Mouse (Mus musculus) liver, embryonic 15.5 days (tissue): ENCODE results near the gene Macf1. TPM values are rescaled to one million over a fixed set of nuclear protein-coding genes. Genes with fewer than 3 reads are reported as not detected.
"Not testable (repeated sequence)": the region's sequence is repeated elsewhere in the genome, so short reads cannot be mapped to it uniquely, and the experiment has no call there.

Experiments
- ATAC-seq: fragments of 200-750 bp; cut with Nextera tagmentation; 2 replicates; pipeline ENCODE4 v1.8.0; 2017; ENCODE audit warnings: moderate number of reproducible peaks, mild to moderate bottlenecking, moderate library complexity; ENCODE audit not compliant: insufficient read depth
- H3K27ac ChIP-seq: fragments of 300-500 bp; sonication (generic); replicated peaks from 2 replicates; pipeline ENCODE4 v1.5.1; 2015; ENCODE audit warnings: mild to moderate bottlenecking, inconsistent platforms
- H3K27me3 ChIP-seq: fragments of 300-500 bp; sonication (generic); 2 replicates; pipeline ENCODE4 v1.6.1; 2015; ENCODE audit warnings: mild to moderate bottlenecking, inconsistent platforms
- H3K36me3 ChIP-seq: fragments of 300-500 bp; sonication (generic); replicated peaks from 2 replicates; pipeline ENCODE4 v1.6.1; 2015; ENCODE audit warnings: moderate library complexity, mild to moderate bottlenecking, inconsistent platforms
- H3K4me1 ChIP-seq: fragments of 300-500 bp; sonication (generic); replicated peaks from 2 replicates; pipeline ENCODE4 v1.6.1; 2015; ENCODE audit warnings: inconsistent platforms
- H3K4me2 ChIP-seq: fragments of 300-500 bp; sonication (generic); 2 replicates; pipeline ENCODE4 v1.6.1; 2015; ENCODE audit warnings: moderate library complexity, mild to moderate bottlenecking, inconsistent platforms
- H3K4me3 ChIP-seq: fragments of 300-500 bp; sonication (generic); replicated peaks from 2 replicates; pipeline ENCODE4 v1.5.1; 2015; ENCODE audit warnings: mild to moderate bottlenecking, inconsistent platforms
- H3K9ac ChIP-seq: fragments of 300-500 bp; sonication (generic); 2 replicates; pipeline ENCODE4 v1.6.1; 2015; ENCODE audit warnings: moderate library complexity, mild to moderate bottlenecking, inconsistent platforms
- H3K9me3 ChIP-seq: fragments of 300-500 bp; sonication (generic); replicated peaks from 2 replicates; pipeline ENCODE4 v1.6.1; 2016; ENCODE audit warnings: inconsistent platforms
- whole genome bisulfite sequencing: fragments of 180-500 bp; shearing (Covaris S2); methylation state at CpG from one replicate; pipeline ENCODE4 v1.1.7; 2015; ENCODE audit warnings: mixed read lengths; ENCODE audit not compliant: insufficient replicate concordance; 5-methylcytosine and 5-hydroxymethylcytosine counted together
- polyA plus RNA-seq: library from polyadenylated mRNA; unstranded; fragments of >200 nt; fragmentation: Nextera tagmentation; extraction: Ambion mirVana; gene quantifications from 2 replicates; pipeline ENCODE4 v1.2.1, GENCODE M21; 2015

The Macf1 gene
- polyA plus RNA-seq, 1 experiment from 2014 or later: 8.4 TPM

DNA sequence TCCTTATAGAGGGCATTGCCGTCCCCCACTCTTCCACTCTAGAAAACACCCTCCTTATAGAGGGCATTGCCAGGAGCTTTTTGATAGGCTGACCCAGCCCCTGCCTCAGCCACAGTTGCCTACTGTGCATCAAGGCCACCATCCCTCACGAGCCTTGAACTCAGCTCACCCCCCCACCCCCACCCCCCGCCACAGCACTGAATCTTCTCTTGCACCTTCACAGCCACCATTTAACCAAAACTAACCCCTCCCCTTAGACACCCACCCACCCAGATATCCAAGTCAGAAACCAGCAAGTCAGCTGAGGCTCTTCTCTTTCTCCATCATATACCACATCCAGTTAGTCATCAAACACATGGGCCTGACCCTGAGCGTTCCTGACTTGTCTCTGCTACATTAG, 29.6 kb downstream of the Macf1 start:
- Histone ChIP-seq H3K27me3 (no peaks in the 10 kb centered on the region), H3K9me3 (no peaks in the 10 kb centered on the region), H3K4me1 (peaks cover 46% of the 10 kb centered on the region), H3K27ac (peak overlapping the region; percentile 38), H3K4me2 (no peak overlapping the region), H3K4me3 (no peak overlapping the region), H3K36me3 (no peaks in the 10 kb centered on the region), H3K9ac (no peak overlapping the region)
- WGBS: 57% methylated on average over 4 of the region's 4 CpGs
- ATAC-seq: no peak

DNA sequence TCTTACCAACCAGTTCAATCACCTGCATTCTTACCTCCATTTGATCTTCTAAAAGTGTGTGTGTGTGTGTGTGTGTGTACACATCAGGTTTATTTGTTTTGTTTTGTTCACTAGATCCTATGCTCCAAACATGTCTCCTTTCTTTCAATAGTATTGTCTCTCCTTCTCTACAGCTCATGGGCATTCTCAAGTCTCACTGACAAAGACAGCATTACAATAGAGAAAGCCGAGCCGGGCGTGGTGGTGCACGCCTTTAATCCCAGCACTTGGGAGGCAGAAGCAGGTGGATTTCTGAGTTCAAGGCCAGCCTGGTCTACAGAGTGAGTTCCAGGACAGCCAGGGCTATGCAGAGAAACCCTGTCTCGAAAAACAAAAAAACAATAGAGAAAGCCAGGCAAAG, 30.7 kb downstream of the Macf1 start:
- not testable (repeated sequence) for H3K27me3 ChIP-seq, H3K4me3 ChIP-seq, H3K9me3 ChIP-seq, ATAC-seq, H3K9ac ChIP-seq, H3K4me2 ChIP-seq, H3K27ac ChIP-seq, H3K36me3 ChIP-seq
- WGBS: 57% methylated on average over 5 of the region's 5 CpGs
- H3K4me1 ChIP-seq: peaks cover 38% of the 10 kb centered on the region

DNA sequence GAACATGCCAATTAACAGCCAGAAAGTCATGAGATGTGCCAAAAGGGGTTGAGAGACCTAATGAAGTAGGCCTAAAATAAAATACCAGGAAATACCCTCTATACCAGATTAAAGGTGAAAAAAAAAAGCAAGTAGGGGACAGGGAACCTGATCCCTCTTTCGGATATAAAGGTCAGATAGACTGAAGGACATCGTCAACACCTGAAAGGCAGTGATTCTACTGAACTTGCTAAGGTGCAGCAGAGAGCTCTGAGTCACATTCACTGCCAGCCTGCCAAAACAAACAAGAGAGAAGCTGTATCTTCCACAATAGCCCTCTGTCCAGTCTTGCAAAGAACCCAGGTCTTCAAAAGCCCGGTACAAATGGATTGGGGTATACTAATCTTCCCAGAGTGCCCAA, 32.0 kb downstream of the Macf1 start:
- Histone ChIP-seq H3K9ac (no peak overlapping the region), H3K9me3 (no peaks in the 10 kb centered on the region), H3K27me3 (no peaks in the 10 kb centered on the region), H3K36me3 (no peaks in the 10 kb centered on the region), H3K27ac (no peak overlapping the region), H3K4me3 (no peak overlapping the region), H3K4me1 (peaks cover 42% of the 10 kb centered on the region), H3K4me2 (no peak overlapping the region)
- WGBS: 80% methylated on average over 3 of the region's 3 CpGs
- ATAC-seq: no peak

DNA sequence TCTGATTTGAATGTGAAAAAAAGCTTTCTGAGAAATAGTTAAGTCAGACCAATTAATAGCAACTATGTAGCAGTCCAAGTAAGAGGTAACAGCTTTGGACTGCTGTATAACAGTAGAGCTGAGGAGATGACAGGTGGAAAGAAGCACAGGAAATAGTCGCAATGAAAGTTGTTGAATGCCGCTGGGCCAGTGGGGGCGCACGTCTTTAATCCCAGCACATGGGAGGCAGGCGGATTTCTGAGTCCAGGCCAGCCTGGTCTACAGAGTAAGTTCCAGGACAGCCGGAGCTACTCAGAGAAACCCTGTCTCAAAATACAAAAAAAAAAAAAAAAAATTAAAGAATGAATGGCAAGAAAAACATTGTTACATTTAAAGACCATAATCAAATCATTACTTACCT, 35.0 kb downstream of the Macf1 start:
- peaks cover 21% of the 10 kb centered on the region for H3K4me1 ChIP-seq
- no peaks in the 10 kb centered on the region for H3K9me3 ChIP-seq
- no peaks in the 10 kb centered on the region for H3K27me3 ChIP-seq
- 80% methylated on average over 6 of the region's 6 CpGs for WGBS
- H3K9ac ChIP-seq: no peak overlapping the region
- no peak overlapping the region for H3K4me3 ChIP-seq
- ATAC-seq: no peak
- H3K27ac ChIP-seq: no peak overlapping the region
- H3K36me3 ChIP-seq: no peaks in the 10 kb centered on the region
- no peak overlapping the region for H3K4me2 ChIP-seq

DNA sequence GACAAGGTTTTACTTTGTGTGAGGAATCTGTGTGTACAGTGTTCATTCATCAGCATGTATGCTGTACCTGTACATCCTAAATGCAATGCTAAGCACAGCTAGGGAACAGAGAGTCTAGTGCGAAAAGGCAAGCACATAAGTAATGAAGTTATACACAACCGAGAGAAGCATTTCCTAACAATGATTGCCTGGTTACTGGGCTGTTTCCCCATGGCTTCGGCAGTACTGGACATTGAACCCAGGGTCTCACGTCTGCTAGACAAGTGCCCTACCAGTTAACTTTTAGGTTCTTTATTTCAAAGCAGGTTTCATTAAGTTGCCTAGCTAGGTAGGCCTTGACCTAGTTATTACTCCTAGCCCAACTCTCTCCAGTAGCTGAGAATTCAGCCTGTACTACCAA, 36.5 kb downstream of the Macf1 start:
- 70% methylated on average over 4 of the region's 4 CpGs for WGBS
- no peak for ATAC-seq
- H3K9ac ChIP-seq: no peak overlapping the region
- no peak overlapping the region for H3K4me2 ChIP-seq
- H3K36me3 ChIP-seq: no peaks in the 10 kb centered on the region
- no peak overlapping the region for H3K4me3 ChIP-seq
- no peaks in the 10 kb centered on the region for H3K27me3 ChIP-seq
- no peaks in the 10 kb centered on the region for H3K9me3 ChIP-seq
- H3K4me1 ChIP-seq: peaks cover 29% of the 10 kb centered on the region
- H3K27ac ChIP-seq: peak overlapping the region; percentile 41; the same call in 1 of the 2 replicates

DNA sequence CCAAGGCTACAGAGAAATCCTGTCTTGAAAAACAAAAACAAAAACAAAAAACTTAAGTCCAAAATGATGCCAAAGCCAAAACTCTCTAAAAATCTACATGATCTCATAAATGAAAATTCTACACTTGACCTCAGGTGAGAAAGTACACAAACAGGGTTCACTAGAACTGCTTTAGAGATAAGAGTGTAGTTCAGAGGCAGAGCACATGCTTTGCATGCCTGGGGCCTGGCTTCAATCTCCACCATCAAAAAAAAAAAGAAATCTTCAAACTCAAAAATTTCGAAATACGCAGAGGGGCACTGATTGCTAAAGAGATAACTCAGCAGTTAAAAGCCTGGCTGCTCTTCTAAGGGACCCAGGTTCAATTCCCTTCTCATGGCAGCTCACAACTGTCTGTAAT, 37.1 kb downstream of the Macf1 start:
- H3K4me3 ChIP-seq: no peak overlapping the region
- H3K9ac ChIP-seq: no peak overlapping the region
- WGBS: 48% methylated on average over 2 of the region's 2 CpGs
- no peaks in the 10 kb centered on the region for H3K36me3 ChIP-seq
- H3K4me1 ChIP-seq: peaks cover 25% of the 10 kb centered on the region; the same call in 1 of the 2 replicates
- no peaks in the 10 kb centered on the region for H3K9me3 ChIP-seq
- ATAC-seq: no peak
- peak overlapping the region; percentile 41; the same call in 1 of the 2 replicates for H3K27ac ChIP-seq
- H3K4me2 ChIP-seq: no peak overlapping the region
- no peaks in the 10 kb centered on the region for H3K27me3 ChIP-seq

DNA sequence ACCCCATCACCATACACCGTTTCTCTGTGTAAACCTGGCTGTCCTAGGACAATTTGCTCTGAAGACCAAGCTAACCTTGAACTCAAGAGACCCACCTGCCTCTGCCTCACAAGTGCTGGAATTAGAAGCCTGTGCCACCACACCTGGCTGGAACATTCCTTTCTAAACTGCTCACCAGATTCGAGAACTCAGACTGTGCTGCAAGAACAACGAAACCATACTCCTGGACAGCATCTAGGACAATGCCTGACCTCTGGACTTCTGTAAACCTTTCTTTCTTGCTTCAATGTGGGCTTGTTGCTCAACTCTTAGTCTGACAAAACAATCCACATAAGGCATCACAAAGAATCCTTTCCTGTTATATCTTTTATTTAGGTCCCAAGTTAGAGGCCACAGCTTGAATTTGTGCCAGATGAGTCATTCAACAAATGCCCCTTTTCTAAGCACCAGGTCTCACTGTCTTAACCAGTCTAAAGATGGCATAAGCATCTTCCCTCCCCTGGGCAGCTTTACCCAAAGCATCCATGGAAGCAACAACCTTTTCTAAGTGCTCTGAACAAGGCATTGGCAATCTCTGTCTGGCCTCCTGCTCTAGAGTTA, 38.8 kb downstream of the Macf1 start:
- H3K4me1 ChIP-seq: peaks cover 25% of the 10 kb centered on the region; the same call in 1 of the 2 replicates
- H3K27ac ChIP-seq: no peak overlapping the region
- no peak for ATAC-seq
- 79% methylated on average over 3 of the region's 3 CpGs for WGBS
- H3K27me3 ChIP-seq: no peaks in the 10 kb centered on the region
- no peak overlapping the region for H3K4me3 ChIP-seq
- H3K9ac ChIP-seq: no peak overlapping the region
- no peaks in the 10 kb centered on the region for H3K9me3 ChIP-seq
- no peak overlapping the region for H3K4me2 ChIP-seq
- H3K36me3 ChIP-seq: no peaks in the 10 kb centered on the region

DNA sequence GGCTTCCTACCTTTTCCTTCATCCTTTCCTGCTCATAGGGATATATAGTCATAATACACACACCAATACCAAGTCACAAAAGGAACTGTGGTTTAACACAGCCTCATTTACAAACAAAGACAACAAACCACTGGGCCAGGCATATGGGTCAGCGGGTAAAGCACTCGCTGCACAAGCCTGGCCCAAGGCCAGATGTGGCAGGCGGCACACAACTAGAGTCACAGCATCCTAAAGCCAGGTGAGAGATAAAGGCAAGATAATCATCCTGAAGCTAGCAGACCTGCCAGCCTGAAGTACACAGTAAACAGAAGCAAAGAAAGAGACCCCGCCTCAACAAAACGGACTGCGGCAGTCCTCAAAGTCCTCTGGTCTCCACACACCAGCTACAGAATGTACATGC, 40.6 kb downstream of the Macf1 start:
- H3K4me1 ChIP-seq: peaks cover 25% of the 10 kb centered on the region; the same call in 1 of the 2 replicates
- no peaks in the 10 kb centered on the region for H3K9me3 ChIP-seq
- no peak overlapping the region for H3K4me2 ChIP-seq
- H3K36me3 ChIP-seq: no peaks in the 10 kb centered on the region
- no peaks in the 10 kb centered on the region for H3K27me3 ChIP-seq
- no peak for ATAC-seq
- H3K4me3 ChIP-seq: no peak overlapping the region
- no peak overlapping the region for H3K27ac ChIP-seq
- 66% methylated on average over 6 of the region's 6 CpGs for WGBS
- no peak overlapping the region for H3K9ac ChIP-seq

DNA sequence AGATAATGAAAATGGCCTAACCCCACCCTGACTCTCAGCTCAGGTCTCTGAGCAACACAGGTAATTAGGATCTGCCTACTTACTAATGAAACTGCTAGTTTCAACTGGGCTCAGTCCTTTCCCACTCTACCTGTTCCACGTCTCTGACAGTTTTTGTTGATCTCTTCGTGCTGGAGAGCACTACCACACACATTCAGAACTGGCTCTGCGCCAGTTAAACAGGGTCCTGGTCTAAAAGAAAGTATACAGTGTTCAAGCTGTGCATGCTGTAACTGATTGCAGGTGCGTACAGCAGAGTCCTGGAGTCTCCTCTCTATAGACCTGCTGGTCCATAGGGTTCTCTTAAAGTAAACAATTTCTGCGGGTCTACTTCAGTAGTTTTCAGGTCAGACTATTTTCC, 41.3 kb downstream of the Macf1 start:
- Histone ChIP-seq H3K9ac (no peak overlapping the region), H3K27me3 (no peaks in the 10 kb centered on the region), H3K9me3 (no peaks in the 10 kb centered on the region), H3K4me2 (no peak overlapping the region), H3K4me1 (peaks cover 23% of the 10 kb centered on the region; the same call in 1 of the 2 replicates), H3K36me3 (no peaks in the 10 kb centered on the region), H3K4me3 (no peak overlapping the region), H3K27ac (no peak overlapping the region)
- ATAC-seq: peak; percentile 52; the same call in 1 of the 2 replicates
- WGBS: 72% methylated on average over 5 of the region's 5 CpGs

DNA sequence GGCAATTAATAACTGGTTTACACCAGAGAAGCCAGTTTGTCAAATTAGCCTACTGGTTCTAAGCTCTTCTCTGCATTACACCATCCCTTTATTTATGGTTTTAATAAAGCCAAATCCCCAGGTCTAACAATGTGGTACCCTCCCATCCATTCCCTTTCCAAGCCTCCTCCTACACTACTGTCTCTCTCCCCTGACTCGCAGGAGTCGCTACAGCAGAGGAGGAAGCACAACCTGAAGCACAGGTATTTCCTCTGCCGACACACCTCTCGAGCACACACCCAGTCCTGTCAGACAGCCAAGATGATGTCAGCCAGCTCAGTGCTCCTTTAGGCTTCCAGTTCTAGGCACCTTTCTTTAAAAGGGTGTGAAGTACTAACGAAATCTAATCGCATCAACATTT, 47.0 kb downstream of the Macf1 start:
- Histone ChIP-seq H3K27ac (no peak overlapping the region), H3K36me3 (no peaks in the 10 kb centered on the region), H3K4me1 (peaks cover 10% of the 10 kb centered on the region), H3K9me3 (no peaks in the 10 kb centered on the region), H3K9ac (no peak overlapping the region), H3K4me3 (no peak overlapping the region), H3K4me2 (no peak overlapping the region), H3K27me3 (no peaks in the 10 kb centered on the region)
- ATAC-seq: no peak
- WGBS: 77% methylated on average over 6 of the region's 6 CpGs

DNA sequence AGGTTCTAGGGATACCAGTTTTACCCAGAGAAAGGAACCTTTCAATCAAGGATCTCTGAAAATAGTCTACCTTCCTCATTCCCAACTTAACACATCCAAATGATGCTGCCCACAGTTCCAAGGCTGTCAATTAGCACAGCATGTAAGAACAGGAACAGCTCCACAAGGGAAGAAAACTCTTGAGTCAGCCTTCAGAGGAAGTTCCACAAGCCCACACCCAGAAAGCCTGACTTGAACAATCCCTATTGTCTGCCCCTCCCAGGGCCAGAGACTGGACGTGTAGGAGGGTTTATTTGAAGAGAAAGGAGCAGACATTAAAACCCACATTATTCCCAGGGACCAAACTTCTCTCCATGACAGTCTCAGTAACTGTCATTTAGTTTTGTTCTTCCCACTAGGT, 48.7 kb downstream of the Macf1 start:
- no peak overlapping the region for H3K27ac ChIP-seq
- no peaks in the 10 kb centered on the region for H3K36me3 ChIP-seq
- H3K9me3 ChIP-seq: no peaks in the 10 kb centered on the region
- no peaks in the 10 kb centered on the region for H3K27me3 ChIP-seq
- WGBS: 19% methylated on average over 1 of the region's 1 CpGs
- ATAC-seq: no peak
- H3K4me2 ChIP-seq: no peak overlapping the region
- peaks cover 14% of the 10 kb centered on the region for H3K4me1 ChIP-seq
- no peak overlapping the region for H3K4me3 ChIP-seq
- H3K9ac ChIP-seq: no peak overlapping the region

DNA sequence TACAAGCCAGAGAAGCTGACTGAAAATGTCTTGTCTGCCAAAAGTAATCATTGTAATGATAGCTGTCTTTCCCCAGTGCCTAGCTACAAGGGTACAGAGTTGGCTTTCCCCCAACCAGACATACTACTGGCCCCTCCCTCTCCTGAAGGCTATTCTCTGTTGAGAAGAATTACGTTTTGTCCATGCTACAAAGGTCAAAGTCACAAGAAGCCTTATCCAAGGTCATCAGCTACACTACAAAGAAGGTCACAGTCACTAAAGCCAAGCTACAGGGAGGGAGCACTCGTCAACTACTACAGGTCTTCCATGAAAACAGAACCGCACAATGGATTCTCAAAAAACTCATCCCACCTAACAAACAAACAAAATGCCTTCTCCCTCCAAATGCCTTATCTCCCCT, 49.7 kb downstream of the Macf1 start:
- no peak for ATAC-seq
- no peak overlapping the region for H3K4me2 ChIP-seq
- no peaks in the 10 kb centered on the region for H3K27me3 ChIP-seq
- no peak overlapping the region for H3K4me3 ChIP-seq
- no peaks in the 10 kb centered on the region for H3K9me3 ChIP-seq
- H3K36me3 ChIP-seq: no peaks in the 10 kb centered on the region
- H3K9ac ChIP-seq: no peak overlapping the region
- H3K27ac ChIP-seq: no peak overlapping the region
- peaks cover 14% of the 10 kb centered on the region for H3K4me1 ChIP-seq
- 72% methylated on average over 3 of the region's 3 CpGs for WGBS
